Mouse (Mus musculus): Measurements from ENCODE around the gene Gpr157. TPM values are rescaled to one million over a fixed set of nuclear protein-coding genes. Genes with fewer than 3 reads are reported as not detected.

Gene Gpr157
- polyA plus RNA-seq, 1 experiment: 0.02 TPM

DNA sequence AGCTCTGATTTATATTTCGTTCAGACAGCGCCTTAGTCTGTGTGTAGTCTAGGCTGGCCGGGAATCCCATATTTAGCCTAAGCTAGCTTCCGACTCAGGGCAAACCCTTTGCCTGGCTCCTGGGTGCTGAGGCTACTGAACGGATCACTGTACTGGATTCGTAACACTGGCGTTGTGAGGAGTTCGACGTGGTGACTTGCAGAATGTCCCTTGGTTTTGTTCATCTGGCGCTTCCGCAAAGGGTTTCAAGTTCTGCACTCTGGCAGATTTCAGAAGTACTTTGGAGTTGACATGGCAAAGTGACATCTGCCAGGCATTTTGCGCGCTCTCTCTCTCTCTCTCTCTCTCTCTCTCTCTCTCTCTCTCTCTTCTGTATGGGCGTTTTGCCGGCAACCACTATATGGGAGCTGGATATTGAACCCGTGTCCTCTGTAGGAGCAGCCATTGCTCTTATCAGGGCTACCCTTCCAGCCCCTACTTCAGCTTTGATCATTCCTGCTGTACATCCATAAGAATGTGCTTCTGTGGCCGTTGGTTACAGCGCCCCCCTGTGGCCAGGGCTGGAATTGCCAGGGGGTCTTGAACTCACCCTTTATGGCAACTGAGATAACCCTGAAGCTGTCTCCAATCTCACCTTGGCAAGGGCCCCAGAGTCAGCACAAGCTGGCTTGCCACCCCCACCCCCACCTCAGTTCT, 4.9 kb downstream of the Gpr157 start:
- no peak for TF ChIP-seq GATA1 (IDR thresholded peaks at IDR 0.05; ENCODE audit: low read length)

GRCm38 (mm10) chr4:150092583-150092902, 5.4 kb downstream of the Gpr157 start:
- TF ChIP-seq GATA1 (IDR thresholded peaks at IDR 0.05; ENCODE audit: low read length): no peak

- no peak for TF ChIP-seq GATA1 (IDR thresholded peaks at IDR 0.05; ENCODE audit: low read length)
Observed at GRCm38 (mm10) chr4:150093560-150094462, 6.6 kb downstream of the Gpr157 start.

GRCm38 (mm10) chr4:150094463-150094789, 7.3 kb downstream of the Gpr157 start:
- TF ChIP-seq GATA1 (IDR thresholded peaks at IDR 0.05; ENCODE audit: low read length): no peak

DNA sequence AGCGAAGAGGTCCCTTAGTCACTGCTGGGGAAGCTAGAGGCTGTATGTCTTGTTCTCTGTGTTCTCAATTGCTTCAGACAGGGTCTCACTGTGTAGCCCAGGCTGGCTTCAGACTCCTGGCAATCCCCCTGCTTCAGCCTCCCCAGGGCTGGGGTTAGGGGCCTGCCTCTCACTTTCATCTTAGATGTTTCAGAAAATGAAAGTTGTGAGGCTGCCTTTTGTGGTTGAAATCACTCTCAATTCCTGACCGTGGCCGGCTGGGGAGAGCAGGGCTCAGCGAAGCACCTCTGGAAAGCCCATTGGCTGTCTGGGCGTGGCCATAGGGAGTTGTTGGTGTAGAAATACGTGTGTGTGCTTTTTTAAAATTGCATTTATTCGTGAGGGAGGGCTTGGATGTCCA, 9.1 kb downstream of the Gpr157 start:
- TF ChIP-seq GATA1 (IDR thresholded peaks at IDR 0.05; ENCODE audit: low read length): no peak

DNA sequence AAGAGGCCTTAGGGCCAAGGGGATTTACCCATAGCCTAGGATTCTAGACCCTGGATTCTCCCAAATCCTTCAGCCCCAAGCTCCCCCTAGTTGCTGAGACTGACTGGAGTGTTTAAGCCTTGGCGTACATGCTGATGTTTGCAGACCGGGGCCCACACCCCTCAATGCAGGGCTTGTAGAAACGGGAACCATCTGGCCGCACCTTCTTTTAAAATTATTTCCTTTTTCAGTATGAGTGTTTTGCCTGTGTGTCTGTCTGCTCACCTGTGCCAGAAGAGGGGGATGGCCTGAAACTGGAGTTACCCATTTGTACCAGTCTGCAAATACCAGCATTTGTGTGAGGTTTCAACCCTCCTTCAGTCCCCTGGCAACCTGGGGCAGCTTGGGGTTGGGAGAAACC, 10.7 kb downstream of the Gpr157 start:
- no peak for TF ChIP-seq GATA1 (IDR thresholded peaks at IDR 0.05; ENCODE audit: low read length)

DNA sequence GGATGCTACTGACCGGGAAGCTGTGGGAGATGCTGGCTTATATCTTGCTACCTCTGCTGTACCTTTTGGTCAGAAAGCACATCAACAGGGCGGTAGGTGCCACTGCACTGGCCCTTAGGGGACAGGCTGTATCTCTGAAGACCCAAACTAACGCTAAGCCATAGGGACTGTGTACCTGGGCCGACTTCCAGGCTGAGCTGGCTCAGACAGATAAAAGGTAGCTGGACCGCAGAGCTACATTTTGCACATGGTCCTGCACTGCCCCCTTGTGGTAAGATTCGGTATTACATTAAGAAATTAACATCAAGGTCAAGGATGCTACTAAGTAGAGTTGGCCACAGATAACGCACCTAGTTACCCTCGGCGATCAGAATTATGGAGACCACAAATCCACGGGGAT, 11.7 kb downstream of the Gpr157 start:
- TF ChIP-seq GATA1 (IDR thresholded peaks at IDR 0.05; ENCODE audit: low read length): no peak

DNA sequence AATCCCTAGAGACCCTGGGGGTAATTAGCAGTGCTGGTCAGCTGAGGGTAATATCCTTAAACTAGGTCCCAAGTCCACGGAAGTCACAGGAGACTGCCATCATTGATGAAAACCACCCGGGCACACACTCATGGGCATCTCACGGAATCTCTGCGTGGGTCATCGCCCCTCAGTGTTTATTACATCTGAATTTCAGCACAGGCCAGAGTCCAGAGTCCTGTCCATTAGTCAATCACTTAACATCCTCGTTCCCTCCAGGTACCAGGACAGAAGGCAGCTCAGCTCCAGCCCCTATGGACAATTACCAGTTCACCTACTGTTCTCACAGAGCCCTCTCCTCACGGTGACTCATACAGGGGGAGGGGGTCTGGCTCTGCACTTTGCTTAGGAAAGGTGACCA, 15.7 kb downstream of the Gpr157 start:
- no peak for TF ChIP-seq GATA1 (IDR thresholded peaks at IDR 0.05; ENCODE audit: low read length)

DNA sequence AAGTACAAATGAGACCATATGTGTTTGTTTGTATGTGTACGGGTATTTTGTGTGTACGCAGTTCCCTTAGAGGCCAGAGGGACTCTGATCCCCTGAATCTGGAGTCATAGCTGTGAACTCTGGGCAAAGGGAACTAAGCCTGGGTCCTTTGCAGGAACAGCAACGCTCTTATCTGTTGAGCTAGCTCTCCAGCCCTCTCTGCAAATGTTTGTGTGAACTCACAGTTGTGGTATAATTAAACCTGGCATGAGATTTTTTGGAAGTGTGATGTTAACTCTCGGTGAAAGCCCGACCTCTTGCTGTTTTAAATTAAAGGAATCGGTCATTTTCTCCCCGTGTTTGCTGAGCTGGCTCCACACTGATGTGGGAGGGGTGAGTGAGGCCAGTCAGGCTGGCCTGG, 18.5 kb downstream of the Gpr157 start:
- TF ChIP-seq GATA1 (IDR thresholded peaks at IDR 0.05; ENCODE audit: low read length): no peak

DNA sequence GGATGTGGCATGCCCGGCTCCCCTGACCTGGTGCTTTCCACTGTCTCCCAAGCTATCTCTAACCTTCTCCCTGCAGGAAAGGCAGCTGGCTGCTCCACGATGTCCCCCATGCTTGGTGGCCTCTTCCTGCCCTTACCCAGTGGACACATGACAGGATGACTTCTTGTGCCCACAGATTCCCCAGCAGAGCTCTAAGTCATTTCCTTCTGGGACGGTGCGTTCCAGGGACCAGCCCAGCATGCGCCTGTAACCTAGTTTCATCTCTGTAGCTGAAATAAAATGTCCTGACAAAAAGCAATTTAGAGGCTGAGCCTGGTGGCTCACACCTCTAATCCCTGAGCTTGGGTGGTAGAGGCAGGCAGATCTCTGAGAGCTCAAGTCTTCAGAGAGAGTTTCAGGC, 19.5 kb downstream of the Gpr157 start:
- no peak for TF ChIP-seq GATA1 (IDR thresholded peaks at IDR 0.05; ENCODE audit: low read length)

DNA sequence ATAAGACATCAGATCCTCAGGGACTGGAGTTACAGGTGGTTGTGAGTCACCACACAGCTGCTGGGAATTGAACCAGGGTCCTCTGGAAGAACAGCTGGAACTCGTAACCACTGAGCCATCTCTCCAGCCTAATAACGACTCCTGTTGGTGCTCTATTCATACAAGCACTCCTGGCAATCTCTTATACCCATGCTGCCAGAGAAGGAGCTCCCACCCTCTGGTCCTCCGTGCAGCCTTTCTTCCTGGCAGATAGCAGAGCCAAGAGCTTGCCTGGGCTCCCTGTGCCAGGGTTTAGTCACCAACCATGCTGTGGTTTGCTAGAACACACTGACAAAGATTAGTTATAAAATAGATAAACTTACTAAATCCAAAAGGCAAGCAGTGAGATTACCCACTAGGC, 22.5 kb downstream of the Gpr157 start:
- no peak for TF ChIP-seq GATA1 (IDR thresholded peaks at IDR 0.05; ENCODE audit: low read length)

- no peak for TF ChIP-seq GATA1 (IDR thresholded peaks at IDR 0.05; ENCODE audit: low read length)
Observed at GRCm38 (mm10) chr4:150110373-150110772, 23.2 kb downstream of the Gpr157 start.

- no peak for TF ChIP-seq GATA1 (IDR thresholded peaks at IDR 0.05; ENCODE audit: low read length)
Observed at GRCm38 (mm10) chr4:150112867-150113266, 25.7 kb downstream of the Gpr157 start.

- no peak for TF ChIP-seq GATA1 (IDR thresholded peaks at IDR 0.05; ENCODE audit: low read length)
Observed at GRCm38 (mm10) chr4:150114505-150115061, 27.4 kb downstream of the Gpr157 start.

DNA sequence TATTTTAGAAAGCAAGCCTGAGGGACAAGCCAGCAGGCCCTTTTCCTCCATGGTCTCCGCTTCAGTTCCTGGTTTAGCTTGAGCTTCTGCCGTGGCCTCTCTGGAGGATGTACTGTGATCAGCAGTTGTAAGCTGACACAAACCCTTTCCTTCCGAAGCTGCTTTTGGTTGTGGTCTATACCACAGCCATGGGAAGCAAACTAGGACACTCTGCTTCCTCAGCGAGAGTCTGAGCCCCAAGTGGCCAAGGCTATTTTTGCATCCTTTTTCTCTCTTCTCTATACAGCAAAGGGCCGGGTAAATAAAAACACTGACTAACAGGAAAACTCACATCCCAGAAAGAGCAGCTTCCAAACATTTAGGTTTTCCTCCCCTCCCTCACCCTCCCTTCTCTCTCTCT, 30.1 kb downstream of the Gpr157 start:
- TF ChIP-seq GATA1 (IDR thresholded peaks at IDR 0.05; ENCODE audit: low read length): no peak

DNA sequence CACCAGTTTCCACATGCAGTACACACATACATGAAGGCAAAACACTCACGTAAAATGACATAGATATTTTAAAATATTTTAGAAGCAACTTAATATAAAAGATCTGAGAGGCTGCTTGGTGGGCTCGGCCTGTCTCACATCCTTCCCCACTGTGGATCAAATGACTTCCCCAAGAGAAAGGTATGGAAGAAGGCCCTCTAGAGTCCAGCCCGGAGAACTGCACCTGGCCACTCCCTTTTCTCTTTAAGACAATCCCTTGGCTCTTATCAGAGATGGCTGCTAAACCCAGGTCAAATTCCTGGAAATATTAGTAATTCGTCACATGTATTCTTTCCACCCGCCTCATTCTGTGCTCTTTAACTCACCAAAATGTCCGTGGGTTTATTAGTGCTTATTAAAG, 31.0 kb downstream of the Gpr157 start:
- TF ChIP-seq GATA1 (IDR thresholded peaks at IDR 0.05; ENCODE audit: low read length): no peak

DNA sequence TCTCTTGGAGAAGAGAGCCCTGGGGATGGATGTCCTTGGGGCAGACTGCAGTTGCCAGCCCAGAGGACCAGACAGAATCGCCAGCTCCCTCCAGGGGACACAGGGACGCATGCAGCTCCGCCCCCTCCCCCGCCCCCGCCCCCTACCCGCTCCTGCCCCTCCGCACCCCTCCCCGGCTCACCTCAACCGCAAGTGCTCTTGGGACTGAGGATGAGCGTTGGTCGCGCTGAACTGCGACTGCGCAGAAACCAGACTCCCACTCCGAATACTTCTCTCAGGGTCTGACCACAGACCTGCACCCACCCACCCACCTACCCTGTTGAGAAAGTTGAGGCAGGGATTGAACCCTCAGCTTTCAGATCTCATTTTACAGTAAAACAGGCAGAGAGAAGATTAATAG, 31.9 kb downstream of the Gpr157 start, which contains the start of gene Slc2a5:
Gene Slc2a5 (plus strand): TSS at position 229 of the 400 bp plus-strand sequence.
- no peak for TF ChIP-seq GATA1 (IDR thresholded peaks at IDR 0.05; ENCODE audit: low read length)
